Mouse (Mus musculus) MEL (cell line): ENCODE results near the gene Opalin.

Source experiments
- CTCF ChIP-seq, 3 experiments: IDR thresholded peaks in 2 of 3; conservative IDR thresholded peaks in 1 of 3; 2 replicates each; pipeline ENCODE4 v1.5.1; 2011 to 2012; ENCODE audit warnings: low read length in 3 of 3, low read depth in 2 of 3, mild to moderate bottlenecking in 2 of 3, improper control_type of control experiment in 1 of 3, inconsistent platforms in 1 of 3, mixed read lengths in 1 of 3, moderate library complexity in 1 of 3; ENCODE audit not compliant: control insufficient read depth in 1 of 3, insufficient read depth in 1 of 3, poor library complexity in 1 of 3, severe bottlenecking in 1 of 3
- RAD21 ChIP-seq: IDR thresholded peaks from 2 replicates; pipeline ENCODE4 v1.6.1; 2011; ENCODE audit warnings: mild to moderate bottlenecking, low read depth, low read length, improper control_type of control experiment
- USF1 ChIP-seq: IDR thresholded peaks from 2 replicates; pipeline ENCODE4 v1.6.1; 2014; ENCODE audit warnings: low read depth, mild to moderate bottlenecking, inconsistent platforms, low read length, improper control_type of control experiment, moderate library complexity

DNA sequence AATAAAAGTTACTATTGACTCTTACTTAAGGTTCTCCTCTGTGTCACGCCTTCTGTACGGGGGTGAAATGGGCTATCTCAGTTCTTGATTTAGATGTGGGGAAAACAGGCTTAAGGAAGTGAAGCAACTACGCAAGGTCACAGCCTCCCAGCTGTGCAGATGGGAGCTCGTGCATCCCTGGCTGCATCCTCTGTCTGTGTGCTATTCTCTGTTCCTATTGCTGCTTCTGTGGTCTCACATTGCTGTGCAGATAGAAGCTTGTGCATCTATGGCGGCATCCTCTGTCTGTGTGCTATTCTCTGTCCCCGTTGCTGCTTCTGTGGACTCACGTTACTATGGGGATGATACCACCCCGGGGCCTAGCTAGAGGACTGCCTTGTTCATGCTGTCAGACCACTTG lies 50.4 kb downstream of the Opalin start:
- TF ChIP-seq CTCF (IDR thresholded peaks at IDR 0.05 in 2 of 3, conservative IDR thresholded peaks at IDR 0.05 in 1 of 3; ENCODE audit: control insufficient read depth in 1 of 3, insufficient read depth in 1 of 3, low read depth in 2 of 3, low read length in 3 of 3, poor library complexity in 1 of 3, severe bottlenecking in 1 of 3) (no peak), USF1 (no peak), RAD21 (no peak)
